Mouse (Mus musculus) heart, postnatal 0 days (tissue): ENCODE results near the gene Pank2. TPM values are rescaled to one million over a fixed set of nuclear protein-coding genes. Genes with fewer than 3 reads are reported as not detected.
"Not testable (repeated sequence)": the region's sequence is repeated elsewhere in the genome, so short reads cannot be mapped to it uniquely, and the experiment has no call there.

Experiments
- ATAC-seq: fragments of 200-750 bp; cut with Nextera tagmentation; 2 replicates; pipeline ENCODE4 v1.8.0; 2017; ENCODE audit warnings: low read depth, moderate number of reproducible peaks, moderate library complexity; ENCODE audit not compliant: insufficient read depth
- DNase-seq: peaks from one replicate; pipeline ENCODE4 v3.0.0-alpha.2; 2016; ENCODE audit warnings: low spot score
- H3K27ac ChIP-seq: fragments of 300-500 bp; sonication (generic); 2 replicates; pipeline ENCODE4 v1.5.1; 2014; ENCODE audit warnings: low read depth, mild to moderate bottlenecking
- H3K27me3 ChIP-seq: fragments of 300-500 bp; sonication (generic); 2 replicates; pipeline ENCODE4 v1.6.1; 2014; ENCODE audit warnings: low read length, mixed read lengths; ENCODE audit not compliant: control insufficient read depth, insufficient read depth
- H3K36me3 ChIP-seq: fragments of 300-500 bp; sonication (generic); replicated peaks from 2 replicates; pipeline ENCODE4 v1.6.1; 2014; ENCODE audit warnings: low read length, mixed read lengths; ENCODE audit not compliant: control insufficient read depth, insufficient read depth
- H3K4me1 ChIP-seq: fragments of 300-500 bp; sonication (generic); 2 replicates; pipeline ENCODE4 v1.6.1; 2014; ENCODE audit warnings: antibody characterized with exemption; ENCODE audit not compliant: control insufficient read depth, insufficient read depth
- H3K4me2 ChIP-seq: fragments of 300-500 bp; sonication (generic); 2 replicates; pipeline ENCODE4 v1.6.1; 2014; ENCODE audit warnings: low read depth, mild to moderate bottlenecking, low read length, moderate library complexity
- H3K4me3 ChIP-seq: fragments of 300-500 bp; sonication (generic); 2 replicates; pipeline ENCODE4 v1.5.1; 2014; ENCODE audit warnings: low read depth, low read length
- H3K9ac ChIP-seq: fragments of 300-500 bp; sonication (generic); replicated peaks from 2 replicates; pipeline ENCODE4 v1.6.1; 2014; ENCODE audit warnings: low read depth, low read length, mixed read lengths
- H3K9me3 ChIP-seq: fragments of 300-500 bp; sonication (generic); replicated peaks from 2 replicates; pipeline ENCODE4 v1.6.1; 2016; ENCODE audit warnings: low read length; ENCODE audit not compliant: control insufficient read depth
- CTCF ChIP-seq: IDR thresholded peaks from 2 replicates; pipeline ENCODE4 v1.5.1; 2016; ENCODE audit warnings: antibody characterized with exemption, control low read depth, low read depth
- EP300 ChIP-seq: IDR thresholded peaks from 2 replicates; pipeline ENCODE4 v1.6.1; 2016; ENCODE audit warnings: antibody characterized with exemption, low read depth
- WGBS: fragments of 180-500 bp; shearing (Covaris S2); extraction: QIAGEN DNeasy Blood & Tissue Kit; methylation state at CpG from one replicate; pipeline ENCODE4 v1.1.7; 2014; 5-methylcytosine and 5-hydroxymethylcytosine counted together
- polyA plus RNA-seq: library from polyadenylated mRNA; unstranded; fragments of >200 nt; fragmentation: Nextera tagmentation; extraction: Ambion mirVana; gene quantifications from 2 replicates; pipeline ENCODE4 v1.2.1, GENCODE M21; 2015
- total RNA-seq: library from RNA; depleted of rRNA; stranded (reverse); fragments of >200 nt; gene quantifications from 2 replicates; pipeline ENCODE4 v1.2.3, GENCODE M21; 2014; ENCODE audit warnings: low replicate concordance

The Pank2 gene
- total and polyA plus RNA-seq, 2 experiments from 2014 or later = 9.6 to 19.2 TPM

GRCm38 (mm10) chr2:131300485-131300884 is 38.2 kb downstream of the Pank2 start:
- 62% methylated on average over 2 of the region's 2 CpGs for WGBS
- TF ChIP-seq CTCF = no peak
- TF ChIP-seq EP300 = no peak
- Histone ChIP-seq H3K4me3 (no peak overlapping the region), H3K4me2 (no peak overlapping the region), H3K9me3 (no peaks in the 10 kb centered on the region), H3K9ac (no peak overlapping the region), H3K36me3 (peaks cover 41% of the 10 kb centered on the region), H3K27me3 (no peaks in the 10 kb centered on the region), H3K4me1 (no peaks in the 10 kb centered on the region), H3K27ac (no peak overlapping the region)
- ATAC-seq = no peak
- DNase-seq = no peak

- ATAC-seq (no peak), DNase-seq (no peak)
- H3K4me1 ChIP-seq = no peaks in the 10 kb centered on the region
- no peak overlapping the region for H3K9ac ChIP-seq
- no peaks in the 10 kb centered on the region for H3K27me3 ChIP-seq
- peaks cover 29% of the 10 kb centered on the region for H3K36me3 ChIP-seq
- no peak overlapping the region for H3K27ac ChIP-seq
- no peak overlapping the region for H3K4me2 ChIP-seq
- no peak overlapping the region for H3K4me3 ChIP-seq
- no peaks in the 10 kb centered on the region for H3K9me3 ChIP-seq
- TF ChIP-seq CTCF (no peak), EP300 (no peak)
These were observed 39.3 kb downstream of the Pank2 start for GRCm38 (mm10) chr2:131301635-131302034.

- H3K9ac ChIP-seq = no peak overlapping the region
- 0 out of 2 replicates have a peak, but pooled peaks cover 2% of the 10 kb centered on the region for H3K9me3 ChIP-seq
- ATAC-seq (no peak), DNase-seq (no peak)
- no peak overlapping the region for H3K4me3 ChIP-seq
- H3K4me2 ChIP-seq = no peak overlapping the region
- no peaks in the 10 kb centered on the region for H3K27me3 ChIP-seq
- peaks cover 10% of the 10 kb centered on the region; the same call in 1 of the 2 replicates for H3K36me3 ChIP-seq
- WGBS = 74% methylated on average over 9 of the region's 9 CpGs
- TF ChIP-seq CTCF = no peak
- TF ChIP-seq EP300 = no peak
- H3K4me1 ChIP-seq = no peaks in the 10 kb centered on the region
- H3K27ac ChIP-seq = no peak overlapping the region
These were observed 42.2 kb downstream of the Pank2 start for GRCm38 (mm10) chr2:131304497-131304896.

- not testable (repeated sequence) for H3K9me3 ChIP-seq, H3K4me2 ChIP-seq, H3K9ac ChIP-seq, ATAC-seq, H3K4me3 ChIP-seq, H3K4me1 ChIP-seq, H3K27ac ChIP-seq, DNase-seq, H3K27me3 ChIP-seq, H3K36me3 ChIP-seq
- WGBS = 93% methylated on average over 1 of the region's 1 CpGs
These were observed 42.9 kb downstream of the Pank2 start for GRCm38 (mm10) chr2:131305226-131305625.

- Histone ChIP-seq H3K4me1 (no peaks in the 10 kb centered on the region), H3K4me2 (no peak overlapping the region), H3K36me3 (peaks cover 10% of the 10 kb centered on the region; the same call in 1 of the 2 replicates), H3K27me3 (no peaks in the 10 kb centered on the region), H3K9ac (no peak overlapping the region), H3K9me3 (0 out of 2 replicates have a peak, but pooled peaks cover 2% of the 10 kb centered on the region), H3K27ac (no peak overlapping the region), H3K4me3 (no peak overlapping the region)
- TF ChIP-seq CTCF (no peak), EP300 (no peak)
- 86% methylated on average over 5 of the region's 5 CpGs for WGBS
- no peak for ATAC-seq
- no peak for DNase-seq
These were observed 45.1 kb downstream of the Pank2 start for GRCm38 (mm10) chr2:131307391-131307790.

- Histone ChIP-seq H3K4me1 (no peaks in the 10 kb centered on the region), H3K9ac (no peak overlapping the region), H3K9me3 (0 out of 2 replicates have a peak, but pooled peaks cover 2% of the 10 kb centered on the region), H3K27ac (no peak overlapping the region), H3K27me3 (no peaks in the 10 kb centered on the region), H3K36me3 (peaks cover 8% of the 10 kb centered on the region; the same call in 1 of the 2 replicates), H3K4me3 (no peak overlapping the region), H3K4me2 (no peak overlapping the region)
- ATAC-seq (no peak), DNase-seq (no peak)
- WGBS = 89% methylated on average over 2 of the region's 2 CpGs
- TF ChIP-seq CTCF = no peak
- no peak for TF ChIP-seq EP300
These were observed 45.5 kb downstream of the Pank2 start for GRCm38 (mm10) chr2:131307822-131308221.
